Mouse (Mus musculus): ENCODE measurements around the gene Krtap31-2.

Krtap31-2 gene

GRCm38 (mm10) chr11:99935991-99936390 lies at the start of gene Krtap31-2:
TSS of gene Krtap31-2 (plus strand) at chr11:99936291.
- DNase-seq (ENCODE audit: low spot score): no peak

GRCm38 (mm10) chr11:99907620-99908019 lies 28.5 kb upstream of the Krtap31-2 start, which contains the start of gene Krtap31-1:
TSS of gene Krtap31-1 (plus strand) at chr11:99907920.
- no peak for DNase-seq (ENCODE audit: low spot score)

- no peak for DNase-seq (ENCODE audit: low spot score)
Observed at GRCm38 (mm10) chr11:99914451-99914850, 21.6 kb upstream of the Krtap31-2 start, which contains the start of gene Gm11565. TSS of gene Gm11565 (plus strand) at chr11:99914751.

- DNase-seq (ENCODE audit: low spot score): no peak
Observed at GRCm38 (mm10) chr11:99937751-99938264, 1.7 kb downstream of the Krtap31-2 start.

GRCm38 (mm10) chr11:99948175-99948574 lies 12.1 kb downstream of the Krtap31-2 start, which contains the start of gene Krtap9-5:
TSS of gene Krtap9-5 (plus strand) at chr11:99948475.
- no peak for DNase-seq (ENCODE audit: low spot score)

GRCm38 (mm10) chr11:99964213-99964612 lies 28.1 kb downstream of the Krtap31-2 start:
- no peak for DNase-seq (ENCODE audit: low spot score)

GRCm38 (mm10) chr11:99965961-99966360 lies 29.9 kb downstream of the Krtap31-2 start:
- DNase-seq (ENCODE audit: low spot score): no peak

GRCm38 (mm10) chr11:99978953-99979352 lies 42.9 kb downstream of the Krtap31-2 start, which contains the start of gene Krtap29-1:
TSS of gene Krtap29-1 (minus strand) at chr11:99979053.
- DNase-seq (ENCODE audit: low spot score): no peak

GRCm38 (mm10) chr11:99982731-99983130 lies 46.6 kb downstream of the Krtap31-2 start:
- no peak for DNase-seq (ENCODE audit: low spot score)

GRCm38 (mm10) chr11:99983442-99983841 lies 47.4 kb downstream of the Krtap31-2 start:
- no peak for DNase-seq (ENCODE audit: low spot score)

GRCm38 (mm10) chr11:99985291-99986092 lies 49.4 kb downstream of the Krtap31-2 start:
- no peak for DNase-seq (ENCODE audit: low spot score)

GRCm38 (mm10) chr11:99986180-99986647 lies 50.1 kb downstream of the Krtap31-2 start, which contains the start of gene Krtap16-1:
TSS of gene Krtap16-1 (minus strand) at chr11:99986597.
- no peak for DNase-seq (ENCODE audit: low spot score)
